Mouse (Mus musculus) ovary, adult 10 weeks (tissue): ENCODE results near the gene Tnfrsf25. TPM values are rescaled to one million over a fixed set of nuclear protein-coding genes. Genes with fewer than 3 reads are reported as not detected.

Experiments used
- polyA plus RNA-seq: library from polyadenylated mRNA; stranded (reverse); fragments of 350-450 nt; fragmentation: Illumina TruSeq; extraction: RNeasy Lipid Tissue Mini Kit (QIAGEN cat#74804); gene quantifications from one replicate; pipeline ENCODE4 v1.2.3, GENCODE M21; 2014

Tnfrsf25 gene
- polyA plus RNA-seq, result not detected

GRCm38 (mm10) chr4:152115921-152116612, at the start of gene Tnfrsf25:
Gene Tnfrsf25, plus strand, starts transcription at chr4:152115934.

GRCm38 (mm10) chr4:152072121-152072601, 43.6 kb upstream of the Tnfrsf25 start, which contains the start of gene Plekhg5:
Gene Plekhg5, plus strand, starts transcription at chr4:152072498.

GRCm38 (mm10) chr4:152151966-152152544, 36.3 kb downstream of the Tnfrsf25 start, which contains the start of gene Espn:
Gene Espn, minus strand, starts transcription at chr4:152152371.

GRCm38 (mm10) chr4:152158585-152159284, 43.0 kb downstream of the Tnfrsf25 start, which contains the start of gene Hes2:
Gene Hes2, plus strand, starts transcription at chr4:152158867.

Other genes starting within 250 kb of the Tnfrsf25 start
- 37.3 TPM for gene Dnajc11, start 182.2 kb upstream of the Tnfrsf25 start, polyA plus RNA-seq
- gene Thap3, start 126.9 kb upstream of the Tnfrsf25 start, polyA plus RNA-seq, result not detected
- 45.5 TPM for gene Phf13, start 119.7 kb upstream of the Tnfrsf25 start, polyA plus RNA-seq
- gene Klhl21, start 107.1 kb upstream of the Tnfrsf25 start, polyA plus RNA-seq, result 3.6 TPM
- 2.2 TPM for gene Zbtb48, start 88.3 kb upstream of the Tnfrsf25 start, polyA plus RNA-seq
- not detected for gene Tas1r1, start 77.4 kb upstream of the Tnfrsf25 start, polyA plus RNA-seq
- gene Nol9, start 76.6 kb upstream of the Tnfrsf25 start, polyA plus RNA-seq, result 25.6 TPM
- gene Plekhg5, start 43.4 kb upstream of the Tnfrsf25 start, polyA plus RNA-seq, result 0.11 TPM
- gene Espn, start 36.4 kb downstream of the Tnfrsf25 start, polyA plus RNA-seq, result 0.43 TPM
- not detected for gene Hes2, start 42.9 kb downstream of the Tnfrsf25 start, polyA plus RNA-seq
- gene Acot7, start 62.2 kb downstream of the Tnfrsf25 start, polyA plus RNA-seq, result 0.46 TPM
- 5.2 TPM for gene Gpr153, start 158.3 kb downstream of the Tnfrsf25 start, polyA plus RNA-seq
- not detected for gene Hes3, start 175.7 kb downstream of the Tnfrsf25 start, polyA plus RNA-seq
- gene Icmt, start 181.3 kb downstream of the Tnfrsf25 start, polyA plus RNA-seq, result 9.3 TPM
- 0.23 TPM for gene Rnf207, start 203.1 kb downstream of the Tnfrsf25 start, polyA plus RNA-seq
- gene Rpl22, start 209.8 kb downstream of the Tnfrsf25 start, polyA plus RNA-seq, result 547 TPM
- gene Chd5, start 222.7 kb downstream of the Tnfrsf25 start, polyA plus RNA-seq, result not detected